Mouse (Mus musculus) C2C12 (cell line): ENCODE measurements around the gene Nek2.

Experiments used
- CEBPB ChIP-seq: IDR thresholded peaks from one replicate; pipeline ENCODE4 v1.6.1; 2011; ENCODE audit warnings: low read depth, mild to moderate bottlenecking, control low read depth, moderate library complexity
- CTCF ChIP-seq: IDR thresholded peaks from one replicate; pipeline ENCODE4 v1.5.1; 2011; ENCODE audit not compliant: control insufficient read depth, insufficient read depth, insufficient read length

- no peak for TF ChIP-seq CTCF
- TF ChIP-seq CEBPB, result no peak
These were observed 24.9 kb upstream of the Nek2 start for GRCm38 (mm10) chr1:191796238-191796896.
